Mouse (Mus musculus) E14TG2a.4 (cell line): ENCODE results near the gene Trim28.

ENCODE experiments used
- CTCF ChIP-seq: conservative IDR thresholded peaks from 2 replicates; pipeline ENCODE4 v1.5.1; 2014; ENCODE audit warnings: low read length
- NANOG ChIP-seq: IDR thresholded peaks from 2 replicates; pipeline ENCODE4 v1.6.1; 2014; ENCODE audit warnings: borderline replicate concordance, low read length, mixed read lengths

DNA sequence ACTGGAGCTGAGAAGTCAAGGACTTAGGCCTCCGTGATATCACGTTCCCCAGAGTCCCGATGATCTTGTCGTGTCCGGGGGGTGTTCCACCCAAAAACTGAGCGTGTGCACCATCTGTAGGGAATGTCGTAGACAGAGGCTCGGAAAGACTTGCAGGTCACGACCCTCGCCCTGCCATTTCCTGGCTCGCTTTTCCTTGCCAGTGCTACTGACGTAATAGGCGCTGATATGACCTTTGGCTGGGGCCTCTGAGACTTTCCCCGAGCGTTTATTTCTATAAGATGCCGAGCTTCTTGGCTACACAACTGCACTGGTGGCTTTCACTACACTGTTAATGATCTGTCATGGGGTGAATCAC, 49.1 kb upstream of the Trim28 start:
- TF ChIP-seq CTCF: no peak
- TF ChIP-seq NANOG: no peak
